Mouse (Mus musculus): ENCODE results near the gene Rybp.

DNA sequence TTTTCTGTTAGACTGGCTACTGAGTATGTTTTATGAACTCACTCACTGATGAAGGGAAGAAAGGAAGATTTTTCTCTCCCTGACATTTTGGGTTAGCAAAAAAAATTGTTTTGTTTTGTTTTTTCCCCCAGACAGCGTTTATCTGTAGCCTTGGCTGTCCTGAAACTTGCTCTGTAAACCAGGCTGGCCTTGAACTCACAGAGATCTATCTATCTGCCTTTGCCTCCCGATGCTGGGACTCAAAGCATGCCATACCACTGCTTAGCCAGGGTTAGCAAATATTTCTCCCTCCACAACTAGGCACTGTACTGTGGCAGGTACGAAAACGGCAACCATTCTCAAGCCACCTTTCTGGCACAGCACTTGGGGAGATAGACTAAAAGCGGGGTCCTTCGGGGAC is 63.4 kb downstream of the Rybp start:
- TF ChIP-seq CTCF (IDR thresholded peaks at IDR 0.05; ENCODE audit: low read depth) (no peak), EP300 (IDR thresholded peaks at IDR 0.05; ENCODE audit: low read depth) (no peak)

Data from liver, postnatal 0 days (tissue).